Comparison of ENCODE assay signal across 17 mouse cellular contexts in the genomic region with DNA sequence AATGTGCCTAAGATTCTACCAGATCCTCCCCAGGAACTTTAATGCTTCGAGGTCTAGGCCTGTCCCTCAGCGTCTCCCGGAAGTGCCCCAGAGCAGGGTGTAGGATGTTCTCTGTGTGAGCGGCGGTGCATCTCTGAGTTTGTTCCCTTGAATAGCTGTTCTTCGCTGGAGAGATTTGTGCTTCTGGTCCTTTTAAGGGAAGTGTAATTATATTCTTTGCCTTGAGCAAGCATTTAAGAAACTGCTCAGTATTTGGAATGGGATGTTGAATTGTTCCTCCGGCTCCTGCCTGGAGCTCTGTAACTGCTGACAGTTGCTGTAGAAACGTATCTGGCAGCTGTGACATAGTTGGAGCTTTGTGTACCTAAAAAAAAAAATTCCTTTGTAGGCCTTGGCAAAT. TPM values are rescaled to one million over a fixed set of nuclear protein-coding genes. Genes with fewer than 3 reads are reported as not detected.
A peak's percentile ranks its signal among the peaks of the same experiment; 100 is the strongest.
DNase-seq lines count a peak whose midpoint lies in the region; ATAC-seq lines count a peak whose summit lies in the region.
"Had no signal": no experiment of that assay in that cellular context is flagged by ENCODE, and none has a peak within 500 bp of the region (broad histone marks: within the 10 kb centered on the region; RNA-seq: fewer than 3 reads in every experiment).

No protein-coding gene starts in this region.

- no peak overlapping the region for H3K4me2 ChIP-seq in forebrain, embryonic 15.5 days (replicated peaks)
- H3K4me2 ChIP-seq: embryonic facial prominence, embryonic 12.5 days had no signal

- H3K4me3 ChIP-seq in forebrain, embryonic 15.5 days: no peak overlapping the region
- no peak overlapping the region for H3K4me3 ChIP-seq in midbrain, embryonic 10.5 days
- H3K4me3 ChIP-seq: embryonic facial prominence, embryonic 12.5 days; myocyte had no signal

- H3K27ac ChIP-seq in forebrain, embryonic 15.5 days (replicated peaks): peak overlapping the region; percentile 81
- H3K27ac ChIP-seq in midbrain, embryonic 10.5 days (replicated peaks): peak overlapping the region; percentile 71
- H3K27ac ChIP-seq: embryonic facial prominence, embryonic 12.5 days had no signal

- no peak overlapping the region for H3K9ac ChIP-seq in forebrain, embryonic 15.5 days (replicated peaks)
- H3K9ac ChIP-seq: embryonic facial prominence, embryonic 12.5 days had no signal

- no peaks in the 10 kb centered on the region for H3K9me3 ChIP-seq in forebrain, embryonic 15.5 days
- H3K9me3 ChIP-seq in midbrain, embryonic 10.5 days (replicated peaks): no peaks in the 10 kb centered on the region
- H3K9me3 ChIP-seq: embryonic facial prominence, embryonic 12.5 days had no signal

- WGBS in forebrain, embryonic 15.5 days: 14% methylated on average over 8 of the region's 8 CpGs
- 71% methylated on average over 8 of the region's 8 CpGs for WGBS in midbrain, embryonic 10.5 days

- H3K4me1 ChIP-seq in forebrain, embryonic 15.5 days: peaks cover 17% of the 10 kb centered on the region
- H3K4me1 ChIP-seq in midbrain, embryonic 10.5 days: peaks cover 14% of the 10 kb centered on the region
- H3K4me1 ChIP-seq: embryonic facial prominence, embryonic 12.5 days had no signal

- ATAC-seq in forebrain, embryonic 15.5 days (replicated peaks): peak; percentile 70
- ATAC-seq: activated CD4-positive, CD25-positive, alpha-beta regulatory T cell, adult 4 months; CD4-positive, CD25-positive, alpha-beta regulatory T cell, adult 4 months; intestine, postnatal 0 days had no signal

- no peaks in the 10 kb centered on the region for H3K27me3 ChIP-seq in forebrain, embryonic 15.5 days
- H3K27me3 ChIP-seq in midbrain, embryonic 10.5 days (ENCODE audit: low read depth, poor library complexity, severe bottlenecking): no peaks in the 10 kb centered on the region
- H3K27me3 ChIP-seq: embryonic facial prominence, embryonic 12.5 days had no signal

- DNase-seq in right cerebral cortex, adult 18-20 months: peak; percentile 46
- no peak for DNase-seq in right cerebral cortex, postnatal 36 days (ENCODE audit: low spot score in 2 of 2)
- no peak for DNase-seq in midbrain, embryonic 10.5 days (ENCODE audit: low spot score)
- DNase-seq in spleen, postnatal 4 days (ENCODE audit: low spot score in 2 of 2): no peak
- DNase-seq in urinary bladder, postnatal 36 days (ENCODE audit: low spot score in 2 of 2): no peak
- DNase-seq in cerebellum, postnatal 10 days: no peak
- DNase-seq: cerebellum, adult 2 months; kidney, postnatal 25 days; lung, postnatal 4 days had no signal

- peaks cover 20% of the 10 kb centered on the region for H3K36me3 ChIP-seq in forebrain, embryonic 15.5 days
- peaks cover 73% of the 10 kb centered on the region for H3K36me3 ChIP-seq in midbrain, embryonic 10.5 days

RNA-seq across cellular contexts. Expression of gene Mthfd1, which starts 32.9 kb away (rescaled TPM):
- 45.2 and 46.4 TPM in 2 replicates for polyA plus RNA-seq in forebrain, embryonic 15.5 days (2015; fragmentation: Nextera tagmentation; extraction: Ambion mirVana)
- polyA plus RNA-seq in midbrain, embryonic 10.5 days (2016; fragmentation: Nextera tagmentation; extraction: Ambion mirVana): 82.4 and 91.8 TPM in 2 replicates

RNA-seq across cellular contexts. Expression of gene Akap5, which starts 36.7 kb away (rescaled TPM):
- polyA plus RNA-seq in forebrain, embryonic 15.5 days (2015; fragmentation: Nextera tagmentation; extraction: Ambion mirVana): 7.3 and 7.4 TPM in 2 replicates
- 2.5 and 4.7 TPM in 2 replicates for polyA plus RNA-seq in midbrain, embryonic 10.5 days (2016; fragmentation: Nextera tagmentation; extraction: Ambion mirVana)

RNA-seq across cellular contexts. Expression of gene Tex21, which starts 41.4 kb away (rescaled TPM):
- not detected in 2 replicates for polyA plus RNA-seq in forebrain, embryonic 15.5 days (2015; fragmentation: Nextera tagmentation; extraction: Ambion mirVana)
- polyA plus RNA-seq in midbrain, embryonic 10.5 days (2016; fragmentation: Nextera tagmentation; extraction: Ambion mirVana): not detected in 2 replicates
- polyA plus RNA-seq: activated CD4-positive, CD25-positive, alpha-beta regulatory T cell, adult 4 months; CD4-positive, CD25-positive, alpha-beta regulatory T cell, adult 4 months; cerebellum, adult 2 months; embryonic facial prominence, embryonic 12.5 days; intestine, postnatal 0 days; limb, embryonic 11.5 days; liver, embryonic 16.5 days; myocyte had no signal
